Mouse (Mus musculus) fibroblast of lung, adult 2 months (primary cell): ENCODE results near the gene Mdga2.

Source experiments
- DNase-seq: peaks from one replicate; pipeline ENCODE4 v3.0.0-alpha.2; 2011; ENCODE audit warnings: low read depth

Gene Mdga2

GRCm38 (mm10) chr12:67056621-67057020 lies 165.7 kb downstream of the Mdga2 start:
- no peak for DNase-seq

GRCm38 (mm10) chr12:67045099-67045750 lies 177.1 kb downstream of the Mdga2 start:
- no peak for DNase-seq

GRCm38 (mm10) chr12:67041865-67042264 lies 180.5 kb downstream of the Mdga2 start:
- DNase-seq, result no peak

- no peak for DNase-seq
These were observed 186.7 kb downstream of the Mdga2 start for GRCm38 (mm10) chr12:67035509-67036261.

GRCm38 (mm10) chr12:67017192-67017591 lies 205.2 kb downstream of the Mdga2 start:
- no peak for DNase-seq

- DNase-seq, result no peak
These were observed 211.0 kb downstream of the Mdga2 start for GRCm38 (mm10) chr12:67011368-67011767.

GRCm38 (mm10) chr12:67010318-67010717 lies 212.0 kb downstream of the Mdga2 start:
- no peak for DNase-seq

GRCm38 (mm10) chr12:67009191-67009590 lies 213.2 kb downstream of the Mdga2 start:
- no peak for DNase-seq

- DNase-seq, result no peak
These were observed 268.2 kb downstream of the Mdga2 start for GRCm38 (mm10) chr12:66954129-66954528.

- no peak for DNase-seq
These were observed 306.6 kb downstream of the Mdga2 start for GRCm38 (mm10) chr12:66915741-66916140.

GRCm38 (mm10) chr12:66899366-66899765 lies 323.0 kb downstream of the Mdga2 start:
- no peak for DNase-seq

GRCm38 (mm10) chr12:66896790-66897189 lies 325.6 kb downstream of the Mdga2 start:
- no peak for DNase-seq

GRCm38 (mm10) chr12:66890296-66890695 lies 332.1 kb downstream of the Mdga2 start:
- DNase-seq, result no peak

- no peak for DNase-seq
These were observed 333.1 kb downstream of the Mdga2 start for GRCm38 (mm10) chr12:66889276-66889675.

GRCm38 (mm10) chr12:66888636-66889035 lies 333.7 kb downstream of the Mdga2 start:
- no peak for DNase-seq

GRCm38 (mm10) chr12:66866199-66866598 lies 356.1 kb downstream of the Mdga2 start:
- DNase-seq, result no peak

- DNase-seq, result no peak
These were observed 369.2 kb downstream of the Mdga2 start for GRCm38 (mm10) chr12:66853167-66853566.

- DNase-seq, result no peak
These were observed 382.0 kb downstream of the Mdga2 start for GRCm38 (mm10) chr12:66840336-66840735.

- DNase-seq, result no peak
These were observed 466.7 kb downstream of the Mdga2 start for GRCm38 (mm10) chr12:66755653-66756052.

GRCm38 (mm10) chr12:66734536-66734935 lies 487.8 kb downstream of the Mdga2 start:
- DNase-seq, result no peak

- no peak for DNase-seq
These were observed 497.9 kb downstream of the Mdga2 start for GRCm38 (mm10) chr12:66724474-66724873.

- DNase-seq, result no peak
These were observed 514.0 kb downstream of the Mdga2 start for GRCm38 (mm10) chr12:66708334-66708733.

GRCm38 (mm10) chr12:66707431-66707830 lies 514.9 kb downstream of the Mdga2 start:
- no peak for DNase-seq

- no peak for DNase-seq
These were observed 517.3 kb downstream of the Mdga2 start for GRCm38 (mm10) chr12:66705015-66705414.
